Mouse (Mus musculus) hindbrain, embryonic 15.5 days (tissue): ENCODE results near the gene Slc16a10. TPM values are rescaled to one million over a fixed set of nuclear protein-coding genes. Genes with fewer than 3 reads are reported as not detected.

Experiments
- ATAC-seq: fragments of 200-750 bp; cut with Nextera tagmentation; 2 replicates; pipeline ENCODE4 v1.8.0; 2017; ENCODE audit warnings: low read depth, moderate number of reproducible peaks, moderate TSS enrichment; ENCODE audit not compliant: low FRiP score
- H3K27ac ChIP-seq: fragments of 300-500 bp; sonication (generic); replicated peaks from 2 replicates; pipeline ENCODE4 v1.5.1; 2015; ENCODE audit warnings: mild to moderate bottlenecking, inconsistent platforms
- H3K27me3 ChIP-seq: fragments of 300-500 bp; sonication (generic); 2 replicates; pipeline ENCODE4 v1.6.1; 2015; ENCODE audit warnings: control low read depth, inconsistent platforms
- H3K36me3 ChIP-seq: fragments of 300-500 bp; sonication (generic); 2 replicates; pipeline ENCODE4 v1.6.1; 2015; ENCODE audit warnings: control low read depth, inconsistent platforms
- H3K4me1 ChIP-seq: fragments of 300-500 bp; sonication (generic); replicated peaks from 2 replicates; pipeline ENCODE4 v1.6.1; 2015; ENCODE audit warnings: control low read depth, inconsistent platforms
- H3K4me2 ChIP-seq: fragments of 300-500 bp; sonication (generic); 2 replicates; pipeline ENCODE4 v1.6.1; 2015; ENCODE audit warnings: moderate library complexity, mild to moderate bottlenecking, inconsistent platforms
- H3K4me3 ChIP-seq: fragments of 300-500 bp; sonication (generic); 2 replicates; pipeline ENCODE4 v1.5.1; 2015; ENCODE audit warnings: mild to moderate bottlenecking, inconsistent platforms
- H3K9ac ChIP-seq: fragments of 300-500 bp; sonication (generic); 2 replicates; pipeline ENCODE4 v1.6.1; 2015; ENCODE audit warnings: inconsistent platforms
- H3K9me3 ChIP-seq: fragments of 300-500 bp; sonication (generic); 2 replicates; pipeline ENCODE4 v1.6.1; 2016; ENCODE audit warnings: control low read depth, inconsistent platforms
- WGBS: fragments of 180-500 bp; shearing (Covaris S2); methylation state at CpG from one replicate; pipeline ENCODE4 v1.1.7; 2015; 5-methylcytosine and 5-hydroxymethylcytosine counted together
- polyA plus RNA-seq: library from polyadenylated mRNA; unstranded; fragments of >200 nt; fragmentation: Nextera tagmentation; extraction: Ambion mirVana; gene quantifications from 2 replicates; pipeline ENCODE4 v1.2.1, GENCODE M21; 2015

The Slc16a10 gene
- polyA plus RNA-seq, 1 experiment from 2014 or later = 7.3 TPM

- 65% methylated on average over 6 of the region's 6 CpGs for WGBS
- Histone ChIP-seq H3K36me3 (no peaks in the 10 kb centered on the region), H3K4me3 (no peak overlapping the region), H3K27me3 (no peaks in the 10 kb centered on the region), H3K4me2 (no peak overlapping the region), H3K4me1 (no peaks in the 10 kb centered on the region), H3K9ac (no peak overlapping the region), H3K27ac (no peak overlapping the region), H3K9me3 (no peaks in the 10 kb centered on the region)
- no peak for ATAC-seq
Observed at GRCm38 (mm10) chr10:40058062-40058785, 83.8 kb downstream of the Slc16a10 start.

DNA sequence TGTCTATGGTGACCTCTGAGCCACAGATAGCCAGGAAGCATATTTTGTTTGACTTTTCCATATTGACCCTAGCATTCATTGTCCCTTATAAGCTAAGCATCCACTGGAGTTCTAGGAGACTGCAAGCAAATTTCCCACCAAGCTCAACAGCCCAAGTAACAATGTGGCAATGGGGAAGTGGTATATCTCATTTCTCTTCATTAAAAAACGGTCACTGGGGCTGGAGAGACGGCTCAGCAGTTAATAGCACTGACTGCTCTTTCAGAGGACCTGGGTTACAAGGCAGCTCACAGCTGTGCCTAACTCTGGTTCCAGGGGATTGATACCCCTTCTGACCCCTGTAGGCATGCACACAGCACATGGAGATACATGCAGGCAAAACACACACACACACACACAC is 84.4 kb downstream of the Slc16a10 start:
- Histone ChIP-seq H3K4me1 (no peaks in the 10 kb centered on the region), H3K4me2 (no peak overlapping the region), H3K9ac (no peak overlapping the region), H3K9me3 (no peaks in the 10 kb centered on the region), H3K27me3 (no peaks in the 10 kb centered on the region), H3K36me3 (no peaks in the 10 kb centered on the region), H3K27ac (no peak overlapping the region), H3K4me3 (no peak overlapping the region)
- no peak for ATAC-seq
- WGBS = 46% methylated on average over 2 of the region's 2 CpGs

- no peak overlapping the region for H3K27ac ChIP-seq
- no peaks in the 10 kb centered on the region for H3K27me3 ChIP-seq
- no peak overlapping the region for H3K4me3 ChIP-seq
- no peak overlapping the region for H3K9ac ChIP-seq
- no peak overlapping the region for H3K4me2 ChIP-seq
- no peaks in the 10 kb centered on the region for H3K9me3 ChIP-seq
- no peak for ATAC-seq
- 89% methylated on average over 8 of the region's 8 CpGs for WGBS
- H3K36me3 ChIP-seq = no peaks in the 10 kb centered on the region
- no peaks in the 10 kb centered on the region for H3K4me1 ChIP-seq
Observed at GRCm38 (mm10) chr10:40054455-40054854, 87.6 kb downstream of the Slc16a10 start.

DNA sequence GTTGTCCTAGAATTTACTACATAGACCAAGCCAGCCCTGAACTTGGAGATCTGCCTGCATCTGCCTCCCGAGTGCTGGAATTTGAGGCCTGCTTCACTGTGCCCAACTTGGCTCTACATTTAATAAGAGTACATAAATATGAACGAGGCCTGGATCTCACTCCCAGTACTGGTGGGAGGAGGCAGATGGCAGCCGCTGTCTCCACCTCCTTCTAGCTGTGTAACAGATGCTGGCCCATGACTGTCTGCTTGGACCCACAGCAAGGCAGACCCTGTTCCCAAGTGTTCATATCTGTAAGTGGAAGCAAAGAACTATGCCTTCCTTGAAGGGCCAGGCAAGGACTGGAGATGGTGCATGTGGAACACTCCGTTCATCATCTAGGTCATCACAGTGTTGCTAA is 88.2 kb downstream of the Slc16a10 start:
- no peak overlapping the region for H3K9ac ChIP-seq
- WGBS = 94% methylated on average over 4 of the region's 4 CpGs
- H3K36me3 ChIP-seq = no peaks in the 10 kb centered on the region
- no peak overlapping the region for H3K27ac ChIP-seq
- no peak overlapping the region for H3K4me2 ChIP-seq
- no peaks in the 10 kb centered on the region for H3K9me3 ChIP-seq
- H3K27me3 ChIP-seq = no peaks in the 10 kb centered on the region
- H3K4me1 ChIP-seq = no peaks in the 10 kb centered on the region
- no peak for ATAC-seq
- no peak overlapping the region for H3K4me3 ChIP-seq

GRCm38 (mm10) chr10:40053257-40053895 is 88.7 kb downstream of the Slc16a10 start:
- WGBS = 61% methylated on average over 3 of the region's 3 CpGs
- Histone ChIP-seq H3K4me3 (no peak overlapping the region), H3K27ac (no peak overlapping the region), H3K27me3 (no peaks in the 10 kb centered on the region), H3K4me1 (no peaks in the 10 kb centered on the region), H3K4me2 (no peak overlapping the region), H3K36me3 (no peaks in the 10 kb centered on the region), H3K9ac (no peak overlapping the region), H3K9me3 (no peaks in the 10 kb centered on the region)
- ATAC-seq = peak; percentile 38; the same call in 1 of the 2 replicates

GRCm38 (mm10) chr10:40051997-40052396 is 90.1 kb downstream of the Slc16a10 start:
- WGBS = 83% methylated on average over 3 of the region's 3 CpGs
- Histone ChIP-seq H3K4me3 (no peak overlapping the region), H3K27me3 (no peaks in the 10 kb centered on the region), H3K4me1 (no peaks in the 10 kb centered on the region), H3K9ac (no peak overlapping the region), H3K4me2 (no peak overlapping the region), H3K27ac (no peak overlapping the region), H3K36me3 (no peaks in the 10 kb centered on the region), H3K9me3 (no peaks in the 10 kb centered on the region)
- ATAC-seq = no peak

- H3K4me2 ChIP-seq = no peak overlapping the region
- no peaks in the 10 kb centered on the region for H3K4me1 ChIP-seq
- H3K27me3 ChIP-seq = no peaks in the 10 kb centered on the region
- H3K9ac ChIP-seq = no peak overlapping the region
- ATAC-seq = no peak
- H3K27ac ChIP-seq = no peak overlapping the region
- 89% methylated on average over 2 of the region's 2 CpGs for WGBS
- no peak overlapping the region for H3K4me3 ChIP-seq
- H3K9me3 ChIP-seq = no peaks in the 10 kb centered on the region
- H3K36me3 ChIP-seq = no peaks in the 10 kb centered on the region
Observed at GRCm38 (mm10) chr10:40050763-40051162, 91.3 kb downstream of the Slc16a10 start.

GRCm38 (mm10) chr10:40041339-40041738 is 100.7 kb downstream of the Slc16a10 start:
- no peak for ATAC-seq

DNA sequence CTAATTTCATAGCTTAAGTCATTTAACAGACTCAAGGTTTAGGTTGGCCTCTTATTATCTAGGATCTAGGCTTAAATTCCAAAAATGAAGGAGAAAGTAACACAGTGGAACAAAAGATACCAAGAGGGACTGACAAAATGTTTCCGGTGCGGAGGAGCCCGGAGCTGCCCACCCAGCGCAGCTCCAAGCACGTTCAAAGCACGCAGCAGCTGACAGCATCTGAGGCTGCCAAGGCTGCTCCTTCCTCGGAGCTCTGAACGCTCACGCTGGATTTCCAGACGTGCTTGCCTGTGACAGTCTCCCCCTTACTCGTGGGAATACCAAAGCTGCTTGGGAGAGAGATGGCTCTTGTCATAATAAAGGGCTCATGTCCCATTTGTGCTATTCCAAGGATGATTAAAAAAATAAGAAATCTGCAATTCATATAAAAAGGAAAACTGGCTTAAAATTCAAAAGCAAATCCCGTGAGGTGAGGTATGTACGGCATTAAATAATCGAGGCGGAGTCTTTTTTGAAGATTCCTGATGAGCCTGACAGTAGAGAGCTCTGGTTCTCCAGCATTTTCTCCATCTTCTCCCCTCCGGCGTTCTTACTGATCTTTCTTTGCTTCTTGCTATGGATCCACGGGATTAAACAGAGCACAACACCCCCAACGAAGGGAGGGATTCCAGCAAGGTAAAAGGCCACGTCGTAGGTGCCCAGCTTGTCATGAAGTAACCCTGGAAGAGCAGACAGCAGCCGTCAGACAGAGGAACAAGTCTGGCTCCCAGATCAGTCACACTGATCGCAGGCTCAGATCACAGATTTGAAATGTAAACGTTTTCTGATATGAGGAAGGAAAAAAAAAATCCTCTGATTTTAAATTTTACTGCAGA is 105.1 kb downstream of the Slc16a10 start:
- Histone ChIP-seq H3K9me3 (no peaks in the 10 kb centered on the region), H3K27me3 (no peaks in the 10 kb centered on the region), H3K36me3 (no peaks in the 10 kb centered on the region), H3K27ac (peak overlapping the region; percentile 51), H3K4me3 (no peak overlapping the region), H3K4me1 (0 out of 2 replicates have a peak, but pooled peaks cover 7% of the 10 kb centered on the region), H3K9ac (0 out of 2 replicates have a peak overlapping the region, but pooled peaks have one; percentile 13), H3K4me2 (peak overlapping the region; percentile 37)
- ATAC-seq = peak; percentile 59
- 64% methylated on average over 24 of the region's 24 CpGs for WGBS

More at GRCm38 (mm10) chr10:40041339-40041738, 100.7 kb downstream of the Slc16a10 start:
- Histone ChIP-seq H3K4me1 (0 out of 2 replicates have a peak, but pooled peaks cover 7% of the 10 kb centered on the region), H3K4me2 (no peak overlapping the region), H3K9ac (no peak overlapping the region), H3K4me3 (no peak overlapping the region), H3K36me3 (no peaks in the 10 kb centered on the region), H3K9me3 (no peaks in the 10 kb centered on the region), H3K27me3 (no peaks in the 10 kb centered on the region), H3K27ac (no peak overlapping the region)
- 19% methylated on average over 4 of the region's 4 CpGs for WGBS

- WGBS = 97% methylated on average over 6 of the region's 6 CpGs
- ATAC-seq = no peak
- H3K27ac ChIP-seq = no peak overlapping the region
Observed at GRCm38 (mm10) chr10:40034956-40035355, 107.1 kb downstream of the Slc16a10 start.

DNA sequence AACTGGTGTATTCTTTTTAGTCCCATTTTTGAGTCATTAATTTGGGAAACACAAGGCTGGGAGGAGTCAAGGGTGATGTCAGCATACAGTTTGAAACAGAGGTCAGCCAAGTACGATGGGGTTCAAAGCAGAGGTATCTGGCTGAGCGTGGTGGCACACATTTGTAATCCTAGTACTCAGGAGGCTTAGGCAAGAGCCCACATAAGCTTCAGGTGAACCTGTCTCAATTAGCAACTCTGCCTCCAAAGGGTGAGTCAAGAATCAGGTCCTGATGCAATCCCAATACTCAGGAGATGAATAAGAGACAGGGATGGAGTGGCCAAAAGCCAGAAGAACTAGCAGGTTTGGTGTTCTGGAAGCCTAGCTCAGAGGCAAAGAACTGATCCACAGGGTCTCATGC is 109.2 kb downstream of the Slc16a10 start:
- no peak overlapping the region for H3K9ac ChIP-seq
- no peaks in the 10 kb centered on the region for H3K9me3 ChIP-seq
- WGBS = 86% methylated on average over 2 of the region's 2 CpGs
- 0 out of 2 replicates have a peak, but pooled peaks cover 7% of the 10 kb centered on the region for H3K4me1 ChIP-seq
- H3K27ac ChIP-seq = no peak overlapping the region
- no peak for ATAC-seq
- no peaks in the 10 kb centered on the region for H3K36me3 ChIP-seq
- H3K4me2 ChIP-seq = no peak overlapping the region
- no peaks in the 10 kb centered on the region for H3K27me3 ChIP-seq
- no peak overlapping the region for H3K4me3 ChIP-seq

More at GRCm38 (mm10) chr10:40034956-40035355, 107.1 kb downstream of the Slc16a10 start:
- 0 out of 2 replicates have a peak, but pooled peaks cover 7% of the 10 kb centered on the region for H3K4me1 ChIP-seq
- H3K4me2 ChIP-seq = no peak overlapping the region
- H3K9ac ChIP-seq = no peak overlapping the region
- no peaks in the 10 kb centered on the region for H3K9me3 ChIP-seq
- no peaks in the 10 kb centered on the region for H3K36me3 ChIP-seq
- no peaks in the 10 kb centered on the region for H3K27me3 ChIP-seq
- no peak overlapping the region for H3K4me3 ChIP-seq

DNA sequence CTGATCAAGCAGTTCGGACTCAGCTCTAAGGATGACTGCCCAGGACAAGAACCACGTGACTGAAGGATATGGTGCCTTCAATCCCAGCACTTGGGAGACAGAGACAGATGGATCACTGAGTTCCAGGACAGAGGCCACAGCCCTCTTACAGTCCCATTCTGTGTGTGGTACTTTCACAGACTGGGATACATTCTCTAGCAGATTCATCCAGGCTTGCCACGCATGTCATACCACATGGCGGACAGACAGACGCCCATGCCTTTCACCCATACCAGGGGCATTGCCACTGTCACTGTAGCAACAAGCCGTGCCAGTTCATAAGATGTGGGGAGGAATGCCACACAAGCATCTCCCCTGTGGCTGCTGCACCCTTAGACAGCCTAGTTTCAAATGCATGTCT is 111.3 kb downstream of the Slc16a10 start:
- no peaks in the 10 kb centered on the region for H3K9me3 ChIP-seq
- H3K4me3 ChIP-seq = no peak overlapping the region
- H3K36me3 ChIP-seq = no peaks in the 10 kb centered on the region
- no peak overlapping the region for H3K4me2 ChIP-seq
- no peak overlapping the region for H3K27ac ChIP-seq
- H3K4me1 ChIP-seq = no peaks in the 10 kb centered on the region
- no peaks in the 10 kb centered on the region for H3K27me3 ChIP-seq
- 91% methylated on average over 6 of the region's 6 CpGs for WGBS
- ATAC-seq = no peak
- H3K9ac ChIP-seq = no peak overlapping the region
